Mouse (Mus musculus) CH12.LX (cell line): ENCODE measurements at regions not wholly inside any gene's neighbourhood (a gene's known extent, or its start where the extent isn't known, plus 50 kb on each side); places are given as distances from the start of the nearest gene placed in this dataset.

Source experiments
- DNase-seq: peaks from one replicate; pipeline ENCODE4 v3.0.0-alpha.2; 2013; ENCODE audit errors: extremely low read depth
- H3K27ac ChIP-seq: 2 replicates; pipeline ENCODE4 v1.5.1; 2012; ENCODE audit warnings: low read depth, mild to moderate bottlenecking, control low read depth, moderate library complexity; ENCODE audit not compliant: insufficient read depth
- H3K27me3 ChIP-seq: replicated peaks from 2 replicates; pipeline ENCODE3; 2012; ENCODE audit warnings: inconsistent platforms
- H3K36me3 ChIP-seq, 2 experiments: replicated peaks in 1 of 2; 2 replicates each; pipeline versions ENCODE3 to v1.6.1; 2012; ENCODE audit warnings: inconsistent platforms in 1 of 2, low read length in 1 of 2, mild to moderate bottlenecking in 1 of 2, mixed read lengths in 1 of 2, moderate library complexity in 1 of 2; ENCODE audit not compliant: control insufficient read depth in 1 of 2, insufficient read depth in 1 of 2
- H3K4me1 ChIP-seq, 2 experiments: 2 replicates each; pipeline ENCODE4 v1.6.1; 2012; ENCODE audit warnings: inconsistent platforms in 1 of 2, moderate library complexity in 1 of 2; ENCODE audit not compliant: insufficient read depth in 2 of 2, control insufficient read depth in 1 of 2
- H3K4me2 ChIP-seq: 2 replicates; pipeline ENCODE4 v1.6.1; 2012; ENCODE audit warnings: low read depth, mild to moderate bottlenecking, control low read depth; ENCODE audit not compliant: poor library complexity, insufficient read depth, severe bottlenecking
- H3K4me3 ChIP-seq, 3 experiments: fragments of 150-350 bp in 1 of 3; sonication (generic) in 1 of 3; replicated peaks in 1 of 3; 2 replicates each; pipeline versions ENCODE3 to v1.5.1; 2011 to 2012; ENCODE audit warnings: low read depth in 2 of 3, low read length in 2 of 3, mild to moderate bottlenecking in 2 of 3, moderate library complexity in 2 of 3, control low read depth in 1 of 3, improper control_type of control experiment in 1 of 3, inconsistent platforms in 1 of 3, mixed read lengths in 1 of 3; ENCODE audit not compliant: poor library complexity in 1 of 3
- H3K79me2 ChIP-seq: replicated peaks from 2 replicates; pipeline ENCODE4 v1.6.1; 2012; ENCODE audit warnings: mild to moderate bottlenecking, moderate library complexity; ENCODE audit not compliant: control insufficient read depth, poor library complexity, insufficient read depth, severe bottlenecking; ENCODE audit errors: extremely low read depth
- H3K9ac ChIP-seq: 2 replicates; pipeline ENCODE4 v1.6.1; 2012; ENCODE audit warnings: low read depth, mild to moderate bottlenecking, control low read depth, moderate library complexity; ENCODE audit not compliant: insufficient read depth
- H3K9me3 ChIP-seq: replicated peaks from 2 replicates; pipeline ENCODE3; 2012; ENCODE audit warnings: low read length, inconsistent platforms, mixed read lengths
- BHLHE40 ChIP-seq: IDR thresholded peaks from 2 replicates; pipeline ENCODE4 v1.6.1; 2011; ENCODE audit warnings: mild to moderate bottlenecking, low read depth, low read length, improper control_type of control experiment
- CHD2 ChIP-seq: IDR thresholded peaks from 2 replicates; pipeline ENCODE4 v1.6.1; 2011; ENCODE audit warnings: low read length, improper control_type of control experiment
- CTCF ChIP-seq, 2 experiments: IDR thresholded peaks in 1 of 2; conservative IDR thresholded peaks in 1 of 2; 2 replicates each; pipeline ENCODE4 v1.5.1; 2011 to 2012; ENCODE audit warnings: low read depth in 2 of 2, low read length in 2 of 2, improper control_type of control experiment in 1 of 2, inconsistent platforms in 1 of 2, mild to moderate bottlenecking in 1 of 2, moderate library complexity in 1 of 2
- E2F4 ChIP-seq: IDR thresholded peaks from 2 replicates; pipeline ENCODE4 v1.6.1; 2011; ENCODE audit warnings: low read depth, low read length, improper control_type of control experiment; ENCODE audit not compliant: insufficient replicate concordance
- ELF1 ChIP-seq: IDR thresholded peaks from 2 replicates; pipeline ENCODE4 v1.6.1; 2014; ENCODE audit warnings: low read depth, mild to moderate bottlenecking, inconsistent platforms, low read length, improper control_type of control experiment
- GABPA ChIP-seq: IDR thresholded peaks from 2 replicates; pipeline ENCODE4 v1.6.1; 2012; ENCODE audit warnings: low read depth, low read length, improper control_type of control experiment, inconsistent platforms; ENCODE audit not compliant: insufficient replicate concordance
- HCFC1 ChIP-seq: IDR thresholded peaks from 2 replicates; pipeline ENCODE4 v1.6.1; 2012; ENCODE audit warnings: low read depth, mild to moderate bottlenecking, inconsistent platforms, low read length, improper control_type of control experiment
- IRF4 ChIP-seq: IDR thresholded peaks from 2 replicates; pipeline ENCODE4 v1.6.1; 2014; ENCODE audit warnings: low read depth, mild to moderate bottlenecking, inconsistent platforms, low read length, improper control_type of control experiment
- JUND ChIP-seq: conservative IDR thresholded peaks from 2 replicates; pipeline ENCODE4 v1.6.1; 2011; ENCODE audit warnings: low read depth, low read length, improper control_type of control experiment
- MAFK ChIP-seq: IDR thresholded peaks from 2 replicates; pipeline ENCODE4 v1.6.1; 2011; ENCODE audit warnings: low read length, improper control_type of control experiment; ENCODE audit not compliant: insufficient replicate concordance
- MAX ChIP-seq: IDR thresholded peaks from 2 replicates; pipeline ENCODE4 v1.6.1; 2011; ENCODE audit warnings: low read length, improper control_type of control experiment
- MEF2A ChIP-seq: IDR thresholded peaks from 2 replicates; pipeline ENCODE4 v1.6.1; 2014; ENCODE audit warnings: low read depth, mild to moderate bottlenecking, inconsistent platforms, low read length, improper control_type of control experiment, borderline replicate concordance
- MXI1 ChIP-seq: IDR thresholded peaks from 2 replicates; pipeline ENCODE4 v1.6.1; 2011; ENCODE audit warnings: mild to moderate bottlenecking, low read depth, low read length, improper control_type of control experiment
- NELFE ChIP-seq: IDR thresholded peaks from 2 replicates; pipeline ENCODE4 v1.6.1; 2011; ENCODE audit warnings: low read depth, low read length, improper control_type of control experiment
- NRF1 ChIP-seq: IDR thresholded peaks from 2 replicates; pipeline ENCODE4 v1.6.1; 2014; ENCODE audit warnings: low read depth, mild to moderate bottlenecking, inconsistent platforms, low read length, improper control_type of control experiment, moderate library complexity
- PAX5 ChIP-seq: IDR thresholded peaks from 2 replicates; pipeline ENCODE4 v1.6.1; 2012; ENCODE audit warnings: low read length, inconsistent platforms, mixed read lengths
- POLR2A ChIP-seq: IDR thresholded peaks from 2 replicates; pipeline ENCODE4 v1.6.1; 2011; ENCODE audit warnings: low read depth, mild to moderate bottlenecking, improper control_type of control experiment, low read length
- RAD21 ChIP-seq: IDR thresholded peaks from 2 replicates; pipeline ENCODE4 v1.6.1; 2011; ENCODE audit warnings: low read depth, mild to moderate bottlenecking, low read length, improper control_type of control experiment, moderate library complexity
- RCOR1 ChIP-seq: conservative IDR thresholded peaks from 2 replicates; pipeline ENCODE4 v1.6.1; 2012; ENCODE audit warnings: low read depth, mild to moderate bottlenecking, inconsistent platforms, low read length, improper control_type of control experiment
- SIN3A ChIP-seq: IDR thresholded peaks from 2 replicates; pipeline ENCODE4 v1.6.1; 2012; ENCODE audit warnings: low read length, improper control_type of control experiment, inconsistent platforms
- SMC3 ChIP-seq: IDR thresholded peaks from 2 replicates; pipeline ENCODE4 v1.6.1; 2011; ENCODE audit warnings: low read depth, low read length, improper control_type of control experiment
- TBP ChIP-seq: conservative IDR thresholded peaks from 2 replicates; pipeline ENCODE4 v1.6.1; 2011; ENCODE audit warnings: low read depth, low read length, improper control_type of control experiment
- TCF12 ChIP-seq: IDR thresholded peaks from 2 replicates; pipeline ENCODE4 v1.6.1; 2014; ENCODE audit warnings: low read depth, mild to moderate bottlenecking, inconsistent platforms, low read length, improper control_type of control experiment
- UBTF ChIP-seq: IDR thresholded peaks from 2 replicates; pipeline ENCODE4 v1.6.1; 2012; ENCODE audit warnings: low read depth, mild to moderate bottlenecking, inconsistent platforms, low read length, improper control_type of control experiment, moderate library complexity
- USF2 ChIP-seq: conservative IDR thresholded peaks from 2 replicates; pipeline ENCODE4 v1.6.1; 2011; ENCODE audit warnings: low read depth, low read length, improper control_type of control experiment
- ZC3H11A ChIP-seq: IDR thresholded peaks from 2 replicates; pipeline ENCODE4 v1.6.1; 2012; ENCODE audit warnings: low read depth, mild to moderate bottlenecking, inconsistent platforms, low read length, improper control_type of control experiment
- dilution Hi-C: fragments of 300-500 bp; cut with MboI; formaldehyde crosslinking; loops from 2 replicates; pipeline ENCODE4 v1.14.3; 2020; ENCODE audit warnings: low sequenced_read_pairs; ENCODE audit not compliant: extremely low pct_unique_long_range_greater_than_20kb, extremely low pct_ligation_motif_present
- in situ Hi-C: fragments of 300-500 bp; cut with MboI; formaldehyde crosslinking; loops from 3 replicates; pipeline ENCODE4 v1.14.3; 2019; ENCODE audit warnings: low sequenced_read_pairs, low pct_ligation_motif_present, low pct_unique_long_range_greater_than_20kb, mixed read lengths

- dilution Hi-C loops, result no loop called here
- TF ChIP-seq RCOR1 (no peak), RAD21 (no peak), UBTF (no peak), PAX5 (no peak), TCF12 (no peak), NRF1 (no peak), MAX (no peak)
- TF ChIP-seq, all 38 proteins: peak for 0
These were observed 76.3 kb upstream of the Otud4 start for GRCm38 (mm10) chr8:79563101-79563500.

GRCm38 (mm10) chr8:79562669-79563068 lies 76.7 kb upstream of the Otud4 start:
- H3K4me2 ChIP-seq, result no peak overlapping the region
- H3K27ac ChIP-seq, result no peak overlapping the region
- in situ Hi-C loops, result no loop called here
- peaks cover 10% of the 10 kb centered on the region for H3K9me3 ChIP-seq
- no peak for TF ChIP-seq E2F4
- peak; percentile 32 for TF ChIP-seq RAD21
- TF ChIP-seq SMC3, result peak; percentile 44
- peak; percentile 18 to 60; a peak in 3 of 4 replicates for TF ChIP-seq CTCF (conservative IDR thresholded peaks at IDR 0.05 in 1 of 2, IDR thresholded peaks at IDR 0.05 in 1 of 2; ENCODE audit: low read depth in 2 of 2, low read length in 2 of 2)
- TF ChIP-seq USF2, result no peak
- TF ChIP-seq IRF4, result no peak
- TF ChIP-seq GABPA, result no peak
- no peaks in the 10 kb centered on the region for H3K79me2 ChIP-seq
- no peak overlapping the region for H3K4me3 ChIP-seq
- DNase-seq, result peak; percentile 42
- no peaks in the 10 kb centered on the region for H3K27me3 ChIP-seq
- peaks cover 7 to 31% of the 10 kb centered on the region in 2 experiments for H3K4me1 ChIP-seq
- dilution Hi-C loops, result no loop called here
- H3K36me3 ChIP-seq, result no peaks in the 10 kb centered on the region
- H3K9ac ChIP-seq, result no peak overlapping the region

More at GRCm38 (mm10) chr8:79563101-79563500, 76.3 kb upstream of the Otud4 start:
- Histone ChIP-seq H3K9ac (no peak overlapping the region), H3K4me2 (no peak overlapping the region), H3K27ac (no peak overlapping the region), H3K27me3 (no peaks in the 10 kb centered on the region), H3K4me1 (peaks cover 7 to 31% of the 10 kb centered on the region in 2 experiments), H3K4me3 (no peak overlapping the region), H3K36me3 (no peaks in the 10 kb centered on the region), H3K9me3 (peaks cover 10% of the 10 kb centered on the region), H3K79me2 (no peaks in the 10 kb centered on the region)
- in situ Hi-C loops, result no loop called here
- DNase-seq, result no peak

GRCm38 (mm10) chr8:79562071-79562581 lies 77.3 kb upstream of the Otud4 start:
- H3K79me2 ChIP-seq, result no peaks in the 10 kb centered on the region
- H3K9ac ChIP-seq, result 0 out of 2 replicates have a peak overlapping the region, but pooled peaks have one; percentile 9
- H3K4me1 ChIP-seq, result peaks cover 7 to 31% of the 10 kb centered on the region in 2 experiments
- H3K4me2 ChIP-seq, result peak overlapping the region; percentile 75
- in situ Hi-C loops, result no loop called here
- DNase-seq, result peak; percentile 73
- H3K27ac ChIP-seq, result peak overlapping the region; percentile 40; the same call in 1 of the 2 replicates
- H3K27me3 ChIP-seq, result no peaks in the 10 kb centered on the region
- dilution Hi-C loops, result no loop called here
- H3K36me3 ChIP-seq, result no peaks in the 10 kb centered on the region
- H3K9me3 ChIP-seq, result peaks cover 8% of the 10 kb centered on the region
- peak overlapping the region in 2 of 3 experiments; percentile 1 to 23 for H3K4me3 ChIP-seq
- no peak for TF ChIP-seq MXI1
- no peak; the same call in 1 of the 2 replicates for TF ChIP-seq RCOR1
- no peak for TF ChIP-seq HCFC1
- TF ChIP-seq CHD2, result no peak
- no peak for TF ChIP-seq ELF1
- peak; percentile 99 for TF ChIP-seq MEF2A
- peak; percentile 95 for TF ChIP-seq JUND
- no peak for TF ChIP-seq SIN3A
- 0 out of 2 replicates have a peak, but pooled peaks have one; percentile 37 for TF ChIP-seq TBP
- no peak for TF ChIP-seq ZC3H11A
- TF ChIP-seq BHLHE40, result peak; percentile 93
- no peak for TF ChIP-seq RAD21
- TF ChIP-seq POLR2A, result no peak
- TF ChIP-seq SMC3, result no peak
- TF ChIP-seq CTCF (conservative IDR thresholded peaks at IDR 0.05 in 1 of 2, IDR thresholded peaks at IDR 0.05 in 1 of 2; ENCODE audit: low read depth in 2 of 2, low read length in 2 of 2), result no peak
- no peak for TF ChIP-seq NRF1
- peak; percentile 46; the same call in 1 of the 2 replicates for TF ChIP-seq MAX
- TF ChIP-seq MAFK, result no peak
- no peak for TF ChIP-seq NELFE
